Mouse (Mus musculus): ENCODE measurements at regions not wholly inside any gene's neighbourhood (a gene's known extent, or its start where the extent isn't known, plus 50 kb on each side); places are given as distances from the start of the nearest gene placed in this dataset.

DNA sequence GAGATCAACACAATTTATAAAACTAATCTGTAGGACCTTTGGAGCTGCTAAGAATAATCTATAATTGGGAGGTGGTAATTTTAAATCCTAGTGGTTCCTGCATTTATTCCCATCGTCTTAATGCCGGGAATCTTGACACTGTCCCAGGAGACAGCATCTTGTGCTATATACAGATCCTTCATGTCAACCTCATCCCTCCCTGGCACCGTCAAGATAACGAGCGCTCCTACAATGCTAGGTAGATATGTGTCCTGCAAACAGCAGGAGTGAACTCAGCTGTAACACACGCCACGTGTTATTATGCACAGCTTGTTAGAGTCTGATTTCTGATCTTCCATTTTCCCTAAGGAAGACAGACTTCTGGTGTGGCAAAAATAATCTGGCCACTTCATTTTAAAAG is 237.0 kb upstream of the Cnr1 start:
- DNase-seq (ENCODE audit: low spot score), result no peak

DNA sequence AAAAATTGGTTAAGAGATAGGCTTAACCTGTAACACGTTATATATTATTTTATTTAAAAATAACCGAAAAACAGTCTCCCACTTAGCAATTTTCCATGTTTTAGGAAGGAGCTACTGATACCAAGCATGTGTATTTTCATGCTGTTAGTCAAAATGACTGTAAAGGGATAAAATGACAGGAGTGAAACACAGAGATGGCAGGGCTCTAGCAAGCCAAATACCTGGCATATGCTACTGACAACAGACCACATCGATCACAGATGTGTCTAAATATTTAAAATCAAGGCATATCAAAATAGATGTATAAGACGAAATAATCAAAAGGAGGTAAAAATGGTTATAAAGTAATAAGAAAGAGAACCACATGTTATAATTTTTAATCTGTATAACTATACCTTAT is 231.0 kb upstream of the Cnr1 start:
- DNase-seq (ENCODE audit: low spot score), result no peak

DNA sequence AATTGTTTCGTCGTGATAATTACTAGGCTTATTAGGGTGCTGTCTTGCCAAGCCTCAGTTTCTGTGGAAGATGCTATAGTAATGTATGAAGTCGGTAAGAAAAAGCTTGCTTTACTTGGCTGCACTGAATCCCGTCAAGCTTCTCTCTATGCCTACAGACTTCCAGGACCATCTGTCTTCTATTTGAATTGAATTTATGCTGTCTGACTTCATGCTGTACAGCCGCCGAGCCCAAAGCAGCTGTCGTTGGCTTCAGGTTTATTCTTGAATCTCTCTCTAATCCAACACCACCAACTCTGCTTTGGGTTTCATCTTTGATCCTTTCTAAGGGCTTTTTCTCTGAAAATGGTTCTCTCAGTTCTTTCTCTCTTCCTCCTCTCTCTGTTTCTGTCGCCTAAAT is 227.4 kb upstream of the Cnr1 start:
- no peak for DNase-seq (ENCODE audit: low spot score)

DNA sequence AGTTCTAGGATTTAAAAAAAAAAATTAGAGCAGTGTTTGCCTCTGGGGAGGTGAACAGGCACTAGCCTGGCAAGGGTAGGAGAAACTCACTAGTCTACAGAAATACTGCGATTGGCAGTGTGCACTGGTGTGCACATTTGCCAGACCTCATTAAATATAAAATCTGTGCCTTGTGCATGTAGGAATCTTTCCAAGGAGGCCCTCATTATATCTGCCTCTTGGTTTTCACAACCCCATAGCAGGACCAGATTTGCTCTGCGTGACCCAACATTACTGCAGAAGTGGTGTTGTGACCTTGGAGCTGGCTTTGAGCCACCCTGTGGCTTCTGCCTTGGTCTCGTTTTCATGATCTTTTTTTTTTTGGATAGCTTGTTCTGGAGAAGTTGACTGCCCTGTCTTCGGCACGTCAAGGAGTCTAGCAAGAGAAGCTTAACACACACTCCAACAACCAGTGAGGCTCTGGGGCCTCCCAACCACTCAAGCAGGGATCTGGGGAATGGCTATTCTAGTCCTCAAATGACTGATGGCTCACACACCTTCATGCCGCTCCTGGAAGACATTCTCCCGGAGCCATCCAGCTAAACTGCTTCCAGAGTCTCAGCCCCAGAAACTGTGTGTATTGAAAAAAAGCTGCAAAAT is 222.2 kb upstream of the Cnr1 start:
- DNase-seq (ENCODE audit: low spot score), result no peak

DNA sequence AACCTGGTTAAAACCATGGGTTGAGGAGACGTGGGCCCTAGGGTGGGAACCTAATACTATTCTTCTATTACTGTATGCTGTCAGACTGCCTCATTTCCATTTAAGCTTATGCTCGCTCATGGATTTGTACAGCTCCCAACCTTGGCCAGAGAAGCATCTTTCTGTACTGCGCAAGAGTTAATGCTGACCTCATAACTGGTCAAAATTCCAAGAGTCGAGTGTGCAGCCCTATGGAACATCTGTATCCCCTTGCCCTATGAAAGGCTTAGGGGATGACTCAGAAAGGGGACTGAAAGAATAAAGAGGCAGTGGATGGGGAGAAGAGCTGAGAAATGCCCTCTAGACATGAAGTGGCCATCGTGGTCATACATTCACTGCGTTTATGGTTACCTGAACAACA is 218.7 kb upstream of the Cnr1 start:
- no peak for DNase-seq (ENCODE audit: low spot score)

DNA sequence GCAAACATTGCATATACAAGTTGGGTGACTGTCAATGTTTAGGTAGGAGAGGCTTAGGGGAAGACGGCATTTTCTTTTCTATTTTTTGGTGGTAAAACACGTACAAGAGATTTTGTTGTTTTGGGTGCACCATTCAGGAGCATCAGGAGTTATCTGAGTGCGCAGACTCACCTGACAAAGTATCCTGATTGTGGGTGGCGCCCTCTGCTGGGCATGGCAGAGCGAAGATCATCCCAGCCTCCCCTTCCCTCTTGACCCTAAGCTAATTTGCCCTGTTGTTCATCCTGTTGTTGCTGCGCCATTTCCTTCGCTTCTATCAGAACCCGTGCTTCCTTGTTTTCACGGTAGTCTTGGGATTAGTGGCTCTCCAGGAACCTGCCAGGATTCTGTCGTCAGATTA is 217.6 kb upstream of the Cnr1 start:
- no peak for DNase-seq (ENCODE audit: low spot score)

DNA sequence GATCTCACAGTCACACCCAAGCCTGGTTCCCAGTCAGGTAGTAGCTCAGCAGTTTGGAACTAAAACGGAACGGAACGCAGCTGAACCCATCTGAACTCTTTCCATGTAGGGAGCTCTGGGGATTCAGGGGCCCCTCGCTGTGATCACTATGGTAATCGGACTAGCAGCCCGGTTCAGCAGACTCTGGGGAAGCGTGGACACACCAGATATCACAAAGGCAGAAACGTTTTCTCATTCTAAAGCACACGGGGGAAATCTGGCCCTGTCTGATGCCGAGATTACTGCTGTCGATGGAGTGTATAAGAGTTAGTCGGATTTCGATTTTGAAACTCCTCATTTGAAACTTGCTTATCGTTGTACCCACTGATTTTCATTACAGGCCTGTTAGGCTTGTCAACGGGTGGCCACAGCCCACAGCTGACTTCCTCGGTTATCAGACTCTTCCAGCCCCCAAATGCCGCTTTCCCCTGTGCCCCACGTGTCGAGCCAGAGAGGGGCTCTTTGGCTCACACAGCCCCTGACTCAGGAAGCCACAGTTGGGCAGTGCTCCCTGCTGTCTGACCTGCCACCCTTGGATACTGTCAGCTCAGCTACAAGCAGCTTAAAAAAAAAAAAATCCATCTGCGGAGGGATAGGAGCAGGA is 207.8 kb upstream of the Cnr1 start:
- no peak for DNase-seq (ENCODE audit: low spot score)

DNA sequence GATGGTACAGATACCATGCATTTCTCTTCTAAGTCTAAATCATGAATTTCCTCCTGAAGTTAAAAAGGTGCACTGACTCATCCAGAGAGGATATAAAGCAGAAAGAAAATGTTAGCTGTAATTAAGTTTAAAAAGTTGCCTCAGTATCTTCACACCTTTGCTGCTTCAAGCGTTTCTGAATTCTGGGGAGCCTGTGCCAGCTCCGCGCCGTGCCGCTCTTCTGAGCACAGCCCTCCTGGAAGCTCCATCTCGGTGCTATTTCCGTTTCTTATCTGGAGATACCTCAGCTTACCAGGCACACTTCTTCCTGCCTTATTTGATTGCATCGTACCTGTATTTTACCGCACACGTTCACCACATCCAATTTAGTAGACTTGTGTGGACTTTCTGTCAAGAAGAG is 203.4 kb upstream of the Cnr1 start:
- DNase-seq (ENCODE audit: low spot score), result no peak

DNA sequence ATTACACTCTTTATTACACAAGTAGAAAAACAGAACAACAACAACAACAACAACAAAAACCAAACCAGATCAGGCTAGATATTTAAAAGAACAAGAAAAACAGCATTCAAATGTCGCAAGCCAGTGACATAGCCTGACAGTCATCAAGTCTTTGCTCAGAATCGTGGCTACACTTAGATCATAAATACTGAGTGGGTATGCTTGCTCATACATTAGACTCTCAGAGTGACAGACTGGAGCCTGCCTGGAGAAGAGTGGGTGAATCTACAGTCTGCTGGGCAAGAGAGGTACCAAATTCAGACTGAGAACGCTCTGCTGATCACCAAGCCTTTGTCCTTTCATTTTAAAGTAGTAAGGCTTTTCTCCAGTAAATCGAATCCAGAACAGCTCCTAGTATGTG is 202.4 kb upstream of the Cnr1 start:
- no peak for DNase-seq (ENCODE audit: low spot score)

DNA sequence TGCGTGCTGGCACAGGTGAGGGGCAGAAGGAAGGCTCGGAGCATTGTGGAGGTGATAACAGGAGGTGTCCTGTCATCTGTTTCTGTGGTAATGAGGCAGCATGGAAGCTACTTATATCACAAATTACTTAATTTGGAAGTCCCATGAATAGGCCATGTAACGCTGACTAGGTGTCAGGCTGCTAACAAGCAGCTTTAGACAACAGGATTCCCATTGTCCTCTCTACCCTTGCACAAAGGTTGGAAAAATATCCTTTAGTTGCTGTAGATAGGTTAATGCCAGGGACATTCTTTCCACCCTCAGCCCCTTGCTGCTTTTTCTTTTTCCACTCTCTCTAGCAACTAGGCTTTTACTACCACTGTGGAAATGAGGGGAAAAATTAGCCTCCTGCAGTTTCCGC is 192.6 kb upstream of the Cnr1 start:
- no peak for DNase-seq (ENCODE audit: low spot score)

DNA sequence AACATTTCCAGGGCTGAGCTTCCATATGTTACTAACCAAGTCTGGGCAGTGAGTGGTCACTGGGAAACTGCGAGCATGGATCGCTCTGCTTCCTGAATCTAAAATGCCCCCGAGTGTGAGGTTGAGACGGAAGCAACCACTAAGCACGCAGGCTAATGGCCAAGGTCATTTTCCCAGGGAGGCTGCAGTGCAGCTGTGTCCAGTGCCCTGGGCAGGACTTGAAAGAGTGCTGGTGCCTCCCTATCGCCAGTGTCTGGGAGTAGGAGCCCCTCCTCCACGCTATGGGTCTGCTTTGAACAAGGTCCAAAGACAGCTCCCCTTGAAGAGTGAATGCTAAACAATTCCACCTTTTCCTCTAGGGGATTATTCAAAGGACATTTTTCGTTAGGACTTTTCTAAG is 189.5 kb upstream of the Cnr1 start:
- DNase-seq (ENCODE audit: low spot score), result no peak

DNA sequence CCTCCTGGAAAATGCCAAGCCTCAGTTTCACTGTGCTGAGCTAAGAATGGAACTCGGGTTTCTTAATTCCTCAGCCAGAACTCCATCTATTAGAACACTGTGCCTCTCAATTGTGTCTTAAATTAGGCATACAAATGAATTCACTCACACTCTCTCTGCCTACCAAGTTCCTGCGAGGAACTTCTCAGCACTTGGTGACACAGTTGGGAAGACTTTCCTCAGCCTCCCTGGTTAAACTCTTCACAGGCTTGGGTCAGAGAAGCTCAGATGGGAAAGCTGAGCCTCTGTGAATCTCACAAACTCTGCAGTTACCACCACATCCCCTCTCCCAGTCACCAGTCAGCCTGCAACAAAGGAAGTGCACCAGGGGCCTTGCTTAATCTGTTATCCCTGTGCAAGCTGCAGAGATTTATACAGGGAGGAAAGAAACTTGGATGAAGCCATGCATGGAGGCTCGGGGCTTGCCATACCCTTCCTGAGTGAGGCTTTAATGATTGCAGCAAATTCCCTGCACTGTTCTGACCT is 188.9 kb upstream of the Cnr1 start:
- no peak for DNase-seq (ENCODE audit: low spot score)

DNA sequence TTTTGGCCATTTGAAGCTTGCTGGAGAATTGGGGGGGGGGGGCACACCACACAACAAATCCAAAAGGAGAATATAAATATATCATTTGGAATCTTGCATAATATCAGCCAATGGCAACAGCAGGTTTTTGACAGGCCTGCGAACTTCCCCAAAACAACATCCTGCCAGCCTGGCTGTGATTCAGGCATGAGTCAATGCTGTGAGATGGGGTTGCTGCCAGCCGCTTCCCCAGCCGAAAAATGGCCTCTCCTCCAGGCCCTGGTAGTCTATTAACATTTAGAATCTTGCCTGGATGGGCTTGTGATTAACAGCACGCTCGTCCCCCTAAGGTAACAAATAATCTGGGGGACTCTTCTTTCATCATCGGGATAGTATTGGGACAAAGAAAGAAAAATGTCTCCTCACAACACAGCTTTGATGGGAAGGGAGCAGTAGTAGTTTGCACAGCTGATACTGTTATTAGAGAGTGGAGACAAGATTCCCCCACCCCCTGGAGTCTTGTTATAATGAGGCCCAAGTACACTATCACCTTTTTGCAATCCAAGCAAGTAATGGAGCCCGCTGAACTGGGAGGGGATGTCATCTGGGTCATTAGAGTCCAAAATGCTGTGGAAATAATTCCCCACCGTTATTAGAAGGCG is 188.2 kb upstream of the Cnr1 start:
- DNase-seq (ENCODE audit: low spot score), result no peak

DNA sequence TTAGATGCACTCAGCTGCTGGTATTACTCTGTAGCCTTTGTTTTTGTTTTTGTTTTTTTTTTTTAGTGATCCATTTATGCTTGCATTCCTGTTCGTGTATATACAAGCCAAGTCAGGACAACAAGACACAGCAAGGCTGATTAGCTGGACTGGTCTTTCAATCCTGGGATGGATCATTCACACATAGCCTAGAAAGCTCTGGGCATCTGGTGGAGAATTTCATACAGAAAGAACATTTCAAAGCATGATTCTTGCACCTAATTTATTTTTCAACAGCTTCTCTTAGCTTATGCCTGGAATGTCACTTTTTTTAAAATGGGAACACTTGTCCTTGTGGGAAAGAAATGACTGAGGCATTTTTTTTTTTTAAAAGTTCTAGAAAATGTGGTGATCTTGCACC is 187.1 kb upstream of the Cnr1 start:
- DNase-seq (ENCODE audit: low spot score), result no peak

DNA sequence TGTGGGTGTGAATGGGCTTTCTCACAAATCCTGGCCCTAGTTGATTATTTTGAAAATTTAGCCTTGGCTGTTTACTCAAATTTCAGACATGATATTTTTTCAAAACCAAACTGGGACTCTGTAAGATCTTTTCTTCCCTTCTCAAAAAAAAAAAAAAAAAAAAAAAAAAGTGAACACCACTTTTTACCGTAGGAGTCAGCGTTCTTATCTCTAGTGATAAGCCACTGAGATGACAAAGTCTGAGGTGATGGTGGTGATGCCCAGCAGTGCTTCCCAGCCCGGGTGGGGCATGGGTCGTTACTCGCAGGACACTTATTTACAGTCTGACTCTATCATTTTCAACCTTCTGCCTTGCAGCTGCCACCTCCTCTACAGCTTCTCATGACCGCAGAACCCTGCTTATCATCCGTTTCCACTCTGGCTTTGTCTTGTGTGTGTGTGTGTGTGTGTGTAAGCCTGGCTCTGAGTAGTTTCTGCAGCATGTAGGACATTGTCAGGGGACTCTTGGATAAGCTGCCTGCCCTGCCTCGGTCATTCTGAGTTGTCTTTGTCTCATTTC is 186.5 kb upstream of the Cnr1 start:
- DNase-seq (ENCODE audit: low spot score), result no peak

DNA sequence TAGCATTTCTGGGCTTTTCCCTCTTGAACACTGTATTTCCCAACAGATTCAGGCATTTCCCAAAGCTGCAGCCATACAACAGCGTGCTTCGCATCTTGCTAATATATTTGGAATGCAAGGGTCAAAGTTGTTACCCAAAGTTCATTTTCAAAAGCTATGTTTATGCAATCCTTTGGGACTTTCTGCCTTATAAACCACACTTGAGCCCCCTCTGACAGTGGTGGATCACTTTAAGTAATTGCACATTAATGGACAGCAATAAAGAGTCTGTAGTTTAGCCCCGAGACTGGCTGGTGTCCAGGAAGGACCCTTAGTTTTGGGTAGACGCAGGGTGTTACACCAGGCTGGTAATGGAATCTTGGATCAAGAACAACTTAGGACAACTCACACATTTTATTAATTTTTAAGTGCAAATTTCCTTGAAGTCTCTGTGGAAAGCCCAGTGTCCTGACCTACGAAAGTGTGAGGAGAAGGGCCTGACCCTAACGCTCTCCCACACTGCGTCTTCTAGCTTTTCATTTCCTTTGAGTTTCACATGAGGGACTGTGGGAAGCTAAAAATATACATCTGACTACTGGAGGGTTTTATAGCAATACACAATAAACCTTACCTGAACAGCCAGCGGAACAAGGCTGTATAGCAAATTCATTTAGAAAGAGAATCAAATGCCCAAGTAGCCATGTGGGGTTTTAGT is 185.0 kb upstream of the Cnr1 start:
- no peak for DNase-seq (ENCODE audit: low spot score)

DNA sequence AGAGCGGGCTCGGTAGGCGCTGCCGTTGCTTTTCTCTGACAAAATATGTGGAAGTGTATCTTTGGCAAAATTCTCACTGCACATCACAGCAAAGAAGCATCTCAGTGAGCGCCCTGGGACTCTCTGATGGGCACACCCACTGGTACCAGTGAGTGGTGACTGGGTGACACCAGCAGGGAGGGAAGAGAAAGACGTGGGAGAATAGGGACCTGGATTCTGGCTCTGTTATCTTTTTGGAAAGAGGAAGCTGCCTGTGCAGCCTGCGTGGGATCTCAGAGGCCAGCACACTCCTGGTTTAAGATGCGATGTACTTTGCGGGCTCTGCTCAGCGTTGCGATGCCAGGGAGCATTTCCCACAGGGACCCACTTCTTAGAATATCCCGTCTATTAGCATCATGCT is 183.4 kb upstream of the Cnr1 start:
- no peak for DNase-seq (ENCODE audit: low spot score)

DNA sequence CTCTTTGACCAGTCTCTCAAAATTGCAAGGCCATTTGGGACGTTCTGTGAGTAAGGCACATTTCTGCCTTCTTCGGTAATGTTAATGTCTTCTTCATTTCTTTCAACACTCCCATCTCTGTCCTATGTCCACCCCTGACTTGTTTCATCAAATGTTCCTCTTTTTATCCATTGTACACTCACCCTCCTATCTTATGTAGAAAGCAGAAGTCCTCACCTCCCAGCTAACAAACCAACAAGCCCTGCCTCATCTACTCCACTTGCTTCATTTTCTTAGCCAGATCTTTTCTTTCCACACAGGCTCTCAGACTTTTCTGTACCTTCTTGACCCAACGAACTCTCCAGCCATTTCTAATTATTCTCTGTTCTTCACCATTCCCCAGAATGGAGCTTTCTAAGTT is 179.2 kb upstream of the Cnr1 start:
- DNase-seq (ENCODE audit: low spot score), result no peak

DNA sequence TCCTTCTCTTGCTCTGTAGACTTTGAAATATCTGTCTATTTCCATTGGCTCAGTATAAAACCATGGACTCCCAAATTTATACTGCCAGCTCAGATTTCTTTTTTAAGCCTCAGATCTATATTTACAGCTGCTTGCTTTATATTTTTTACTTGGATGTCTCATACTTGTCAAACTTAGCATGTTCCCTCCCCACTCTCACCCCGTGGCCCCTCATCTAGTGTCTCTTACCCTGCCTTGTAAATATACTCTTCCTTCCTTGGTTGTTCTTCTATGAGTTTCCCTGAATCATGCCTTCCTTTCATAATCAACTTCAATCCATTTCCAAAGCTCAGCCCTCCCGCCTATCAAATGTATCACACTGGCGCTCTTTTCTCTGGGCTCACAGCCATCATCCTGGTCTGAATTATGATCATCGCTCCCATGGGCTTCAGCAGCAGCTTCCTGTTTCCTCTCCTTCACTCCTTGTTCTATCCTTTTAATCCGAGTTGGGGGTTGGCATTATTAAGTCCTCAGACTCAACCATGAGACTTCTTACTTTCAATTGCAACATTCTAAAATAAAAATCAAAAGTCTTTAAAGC is 177.0 kb upstream of the Cnr1 start:
- peak; percentile 28 for DNase-seq (ENCODE audit: low spot score)

DNA sequence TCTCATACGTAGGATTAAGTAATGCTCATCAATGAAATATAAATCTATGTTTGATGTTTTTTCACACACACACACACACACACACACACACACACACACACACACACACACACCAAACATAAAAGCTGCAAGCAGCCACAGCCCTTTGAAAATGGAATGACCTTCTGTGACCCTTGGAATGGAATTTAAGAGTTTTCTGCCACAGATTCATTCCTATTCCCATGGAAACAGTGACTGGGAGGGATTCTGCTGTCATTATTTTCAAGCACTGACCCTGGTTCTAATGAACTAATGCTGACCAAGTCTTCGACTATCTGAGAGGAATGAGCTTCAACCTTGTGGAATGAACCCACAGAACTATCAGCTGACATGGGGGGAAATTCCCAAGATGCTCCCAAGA is 156.7 kb upstream of the Cnr1 start:
- DNase-seq (ENCODE audit: low spot score), result no peak

DNA sequence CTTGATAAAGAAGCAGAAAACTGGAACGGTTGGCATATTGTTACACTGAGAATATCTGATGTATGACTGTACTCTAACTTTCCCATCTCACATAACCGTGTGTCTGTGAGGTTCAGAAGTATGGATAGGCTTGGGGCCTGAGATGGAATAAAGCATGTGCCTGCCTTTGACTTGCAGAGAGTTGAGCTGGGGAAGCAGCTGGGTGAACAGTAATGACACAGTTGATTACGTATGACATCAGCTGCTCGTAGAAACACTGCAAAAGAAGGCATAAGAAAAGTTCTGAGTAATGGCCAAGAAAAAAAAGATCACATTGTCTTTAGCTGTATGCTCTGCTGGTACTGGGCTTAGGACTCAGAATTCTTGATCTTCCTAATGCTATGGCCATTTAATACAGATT is 138.4 kb upstream of the Cnr1 start:
- DNase-seq (ENCODE audit: low spot score), result no peak

DNA sequence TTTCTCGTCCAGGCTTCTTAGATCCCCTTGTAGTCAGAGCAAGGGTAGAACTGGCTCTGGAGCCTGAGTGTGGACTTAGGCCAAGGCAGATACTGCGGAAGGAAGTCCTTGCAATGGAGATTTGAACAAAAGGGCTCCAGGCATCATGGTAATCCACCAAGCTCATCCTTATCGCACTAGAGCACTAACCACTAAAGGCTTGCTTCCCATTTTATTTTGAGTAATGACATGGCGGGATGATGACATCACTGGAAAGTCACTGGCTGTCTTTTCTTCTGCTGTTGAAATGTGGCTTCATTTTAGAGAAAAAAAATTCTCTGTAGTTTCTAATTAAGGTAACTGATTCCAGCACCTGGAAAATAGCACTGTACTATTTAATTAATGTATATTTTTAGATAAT is 137.4 kb upstream of the Cnr1 start:
- no peak for DNase-seq (ENCODE audit: low spot score)

All from heart, adult 8-10 months (tissue).